Mouse (Mus musculus): Measurements from ENCODE around the gene Exoc6b.

DNA sequence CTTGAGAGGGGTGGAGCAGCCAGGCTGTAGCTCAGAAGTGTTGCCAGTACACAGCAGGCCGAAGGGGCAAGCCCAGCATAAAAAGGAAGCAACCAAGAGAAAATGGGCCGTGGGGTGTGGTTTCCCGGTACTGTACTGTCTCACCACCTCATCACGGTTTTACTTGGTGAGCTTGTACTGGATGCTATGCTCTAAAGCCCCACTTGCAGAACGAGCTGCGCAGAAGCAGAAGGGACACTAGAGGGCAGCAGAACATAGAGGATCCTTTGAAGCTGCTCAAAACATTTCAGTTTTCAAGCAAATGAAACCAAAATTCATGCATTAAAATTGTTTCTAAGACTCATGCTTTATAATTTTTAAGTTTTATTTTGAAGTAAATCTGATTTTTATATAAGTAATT is 31.6 kb downstream of the Exoc6b start:
- TF ChIP-seq FLI1 (IDR thresholded peaks at IDR 0.05; ENCODE audit: low read length) (no peak), GATA1 (IDR thresholded peaks at IDR 0.05; ENCODE audit: borderline replicate concordance, low read length) (no peak)

All from megakaryocyte, embryonic 14.5 days (primary cell).